Mouse (Mus musculus) gastrocnemius, postnatal 14 days (tissue): ENCODE results near the gene Chst1. TPM values are rescaled to one million over a fixed set of nuclear protein-coding genes. Genes with fewer than 3 reads are reported as not detected.

Source experiments
- DNase-seq: peaks from one replicate; pipeline ENCODE4 v3.0.0; 2021; ENCODE audit warnings: mixed read lengths
- intact Hi-C: fragments of 180-260 bp; cut with DNase I; formaldehyde crosslinking; loops from one replicate; pipeline ENCODE4 v1.15.1; 2025; ENCODE audit warnings: low total_unique reads
- total RNA-seq, 2 experiments: library from RNA; stranded (reverse); gene quantifications; 2 replicates each; pipeline ENCODE4 v1.2.3; 2021

Chst1 gene
- total RNA-seq, 2 experiments from 2014 or later, result 3.2 to 4.1 TPM

- DNase-seq, result no peak
- intact Hi-C loops, result loop anchor here (5.0 to 10.0 kb wide), 2 partner anchors 123 to 205 kb away; no protein-coding TSS in a partner anchor
Observed at GRCm38 (mm10) chr2:92607592-92607991, 8.1 kb downstream of the Chst1 start.

- DNase-seq, result no peak
- intact Hi-C loops, result loop anchor here (5.0 to 10.0 kb wide), 2 partner anchors 123 to 204 kb away; no protein-coding TSS in a partner anchor
Observed at GRCm38 (mm10) chr2:92608013-92608619, 8.6 kb downstream of the Chst1 start.

- intact Hi-C loops, result loop anchor here (5.0 to 10.0 kb wide), 2 partner anchors 124 to 203 kb away; no protein-coding TSS in a partner anchor
- DNase-seq, result no peak
Observed at GRCm38 (mm10) chr2:92608810-92609581, 9.5 kb downstream of the Chst1 start.

- DNase-seq, result no peak
- intact Hi-C loops, result loop anchor here (5.0 to 10.0 kb wide), 2 partner anchors 125 to 202 kb away; no protein-coding TSS in a partner anchor
Observed at GRCm38 (mm10) chr2:92609704-92610379, 10.3 kb downstream of the Chst1 start.

GRCm38 (mm10) chr2:92613645-92614044, 14.1 kb downstream of the Chst1 start:
- intact Hi-C loops, result no loop called here
- no peak for DNase-seq

GRCm38 (mm10) chr2:92614106-92614505, 14.6 kb downstream of the Chst1 start:
- intact Hi-C loops, result no loop called here

GRCm38 (mm10) chr2:92617077-92617756, 17.7 kb downstream of the Chst1 start:
- intact Hi-C loops, result no loop called here

More at GRCm38 (mm10) chr2:92614106-92614505, 14.6 kb downstream of the Chst1 start:
- no peak for DNase-seq

GRCm38 (mm10) chr2:92618016-92618415, 18.5 kb downstream of the Chst1 start:
- DNase-seq, result no peak
- intact Hi-C loops, result no loop called here

More at GRCm38 (mm10) chr2:92617077-92617756, 17.7 kb downstream of the Chst1 start:
- DNase-seq, result no peak

- intact Hi-C loops, result no loop called here
- DNase-seq, result no peak
Observed at GRCm38 (mm10) chr2:92627633-92628032, 28.1 kb downstream of the Chst1 start.

GRCm38 (mm10) chr2:92630799-92631198, 31.3 kb downstream of the Chst1 start:
- intact Hi-C loops, result no loop called here
- no peak for DNase-seq

GRCm38 (mm10) chr2:92632027-92632426, 32.5 kb downstream of the Chst1 start:
- intact Hi-C loops, result no loop called here
- DNase-seq, result no peak

- DNase-seq, result no peak
- intact Hi-C loops, result no loop called here
Observed at GRCm38 (mm10) chr2:92640555-92640954, 41.0 kb downstream of the Chst1 start.

GRCm38 (mm10) chr2:92645282-92646037, 46.0 kb downstream of the Chst1 start:
- peak; percentile 53 for DNase-seq
- intact Hi-C loops, result no loop called here

- intact Hi-C loops, result no loop called here
- DNase-seq, result no peak
Observed at GRCm38 (mm10) chr2:92649154-92649801, 49.8 kb downstream of the Chst1 start.

- DNase-seq, result no peak
- intact Hi-C loops, result no loop called here
Observed at GRCm38 (mm10) chr2:92650428-92650827, 50.9 kb downstream of the Chst1 start.

GRCm38 (mm10) chr2:92651294-92651816, 51.8 kb downstream of the Chst1 start:
- DNase-seq, result no peak
- intact Hi-C loops, result no loop called here

- no peak for DNase-seq
- intact Hi-C loops, result no loop called here
Observed at GRCm38 (mm10) chr2:92657189-92657588, 57.7 kb downstream of the Chst1 start.
